Mouse (Mus musculus): Measurements from ENCODE around the gene Gm28047.
"Not testable (repeated sequence)": the region's sequence is repeated elsewhere in the genome, so short reads cannot be mapped to it uniquely, and the experiment has no call there.

The Gm28047 gene

DNA sequence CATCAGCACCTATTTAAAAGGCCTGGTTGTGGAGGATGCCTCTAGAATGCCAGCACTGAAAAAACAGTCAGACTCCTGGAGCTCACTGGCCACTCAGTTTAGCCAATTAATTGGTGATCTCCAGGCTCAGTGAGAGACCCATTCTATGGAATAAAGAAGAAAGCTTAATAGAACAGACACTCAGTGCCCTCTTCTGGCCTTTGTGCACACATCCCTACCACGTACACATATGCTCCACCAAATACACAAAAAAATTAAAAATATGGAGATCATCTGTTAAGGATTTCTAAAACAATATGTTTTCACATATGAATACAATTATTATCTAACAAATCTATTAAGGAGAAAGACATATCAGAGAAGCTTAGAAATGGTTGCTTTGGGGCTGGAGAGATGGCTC lies 4.1 kb downstream of the Gm28047 start:
- DNase-seq (ENCODE audit: extremely low read depth, low read depth): no peak

DNA sequence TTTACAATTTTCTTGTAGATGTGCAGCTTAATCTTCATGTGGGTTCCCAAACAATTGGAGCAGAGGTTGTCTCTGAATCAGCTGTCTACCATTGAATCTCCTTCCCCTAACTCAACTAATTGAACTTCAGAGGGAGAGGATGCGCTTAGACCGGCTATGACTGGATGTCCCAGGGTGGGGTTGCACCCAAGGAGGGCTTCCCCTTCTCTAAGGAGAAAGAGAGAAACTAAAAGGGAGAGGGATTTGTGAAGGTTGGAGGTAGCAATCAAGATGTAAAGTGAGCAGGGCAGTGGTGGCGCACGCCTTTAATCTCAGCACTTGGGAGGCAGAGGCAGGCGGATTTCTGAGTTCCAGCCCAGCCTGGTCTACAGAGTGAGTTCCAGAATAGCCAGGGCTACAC lies 5.4 kb downstream of the Gm28047 start:
- DNase-seq (ENCODE audit: extremely low read depth, low read depth): no peak

DNA sequence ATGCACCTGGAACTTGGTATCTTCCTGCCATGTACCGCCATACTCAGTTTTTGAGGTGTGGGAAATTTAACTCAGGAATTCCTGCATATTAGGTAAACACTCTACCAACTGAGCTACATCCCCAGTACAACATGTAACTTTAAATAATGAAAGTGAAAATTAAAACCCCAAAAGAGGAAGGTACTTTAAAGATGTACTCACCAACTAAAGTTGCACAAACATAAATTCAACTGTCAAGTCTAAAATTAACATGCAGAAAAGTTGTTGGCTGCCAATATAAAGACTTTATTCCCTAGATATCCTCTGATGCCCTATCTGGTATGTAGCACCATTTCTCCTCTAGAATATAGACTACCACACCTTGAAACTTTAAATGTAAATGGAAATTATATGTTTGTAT lies 7.2 kb downstream of the Gm28047 start:
- DNase-seq (ENCODE audit: extremely low read depth, low read depth): peak; percentile 38

DNA sequence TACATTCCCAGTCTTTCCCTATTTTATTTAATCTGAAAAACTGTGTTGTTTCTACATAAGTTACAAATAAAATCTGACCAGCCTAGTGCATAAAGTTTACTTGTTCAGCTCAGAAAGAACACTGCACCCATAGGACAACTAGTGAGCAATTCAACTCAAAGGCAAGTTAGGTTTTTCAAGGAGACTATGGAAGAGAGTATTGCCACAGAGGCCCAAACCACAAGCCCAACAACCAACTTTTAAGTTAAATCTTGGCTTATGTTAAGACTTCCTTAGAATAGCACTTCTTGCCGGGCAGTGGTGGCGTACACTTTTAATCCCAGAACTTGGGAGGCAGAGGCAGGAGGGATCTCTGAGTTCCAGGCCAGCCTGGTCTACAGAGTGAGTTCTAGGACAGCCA lies 8.7 kb downstream of the Gm28047 start:
- DNase-seq (ENCODE audit: extremely low read depth, low read depth): no peak

DNA sequence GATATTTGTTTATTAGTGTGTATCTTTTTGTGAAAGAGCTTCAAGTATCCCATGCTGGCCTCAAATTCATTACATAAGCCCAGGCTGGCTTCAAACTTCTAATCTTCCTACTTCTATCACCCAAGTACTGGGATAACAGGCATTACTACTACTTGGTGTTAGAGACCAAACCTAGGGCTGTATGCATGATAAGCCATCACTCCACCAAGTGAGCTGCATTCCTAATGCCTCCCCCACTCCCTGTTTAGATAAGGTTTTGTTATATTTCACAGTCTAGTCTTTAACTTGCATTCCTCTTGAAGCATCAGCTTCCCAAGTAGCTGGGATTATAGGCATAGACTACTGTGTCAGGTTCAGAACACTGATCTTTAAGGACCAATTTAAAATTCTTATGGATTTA lies 10.6 kb downstream of the Gm28047 start:
- DNase-seq (ENCODE audit: extremely low read depth, low read depth): no peak

DNA sequence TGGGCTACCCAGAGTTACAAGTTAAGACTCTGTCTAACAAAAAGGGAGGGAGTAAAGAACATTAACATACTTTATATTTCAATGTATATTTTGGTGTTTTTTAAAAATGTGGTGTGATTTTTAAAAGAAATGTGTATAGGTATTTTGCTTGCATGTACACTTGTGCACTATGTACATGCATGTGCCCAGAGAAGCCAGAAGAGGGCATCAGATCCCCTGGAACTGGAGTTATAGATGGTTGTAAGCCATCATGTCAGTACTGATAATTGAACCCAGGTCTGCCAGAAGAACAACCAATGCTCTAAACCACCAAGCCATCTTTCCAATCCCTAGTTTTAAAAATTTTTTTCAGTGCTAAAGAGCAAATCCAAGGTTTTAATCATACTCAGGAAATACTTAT lies 11.9 kb downstream of the Gm28047 start:
- DNase-seq (ENCODE audit: extremely low read depth, low read depth): no peak

DNA sequence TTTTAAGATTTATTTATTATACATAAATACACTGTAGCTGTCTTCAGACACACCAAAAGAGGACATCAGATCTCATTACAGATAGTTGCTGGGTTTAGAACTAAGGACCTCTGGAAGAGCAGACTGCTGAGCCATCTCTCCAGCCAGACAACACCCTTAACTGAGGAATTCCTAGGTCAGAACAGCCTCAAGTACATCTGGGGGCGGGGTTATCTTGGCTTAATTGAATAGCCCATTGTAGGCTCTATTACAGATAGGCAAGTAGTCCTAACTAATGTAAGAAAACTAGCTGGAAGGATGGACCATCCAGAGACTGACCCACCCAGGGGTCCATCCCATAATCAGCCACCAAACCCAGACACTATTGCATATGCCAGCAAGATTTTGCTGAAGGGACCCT lies 16.3 kb downstream of the Gm28047 start:
- DNase-seq (ENCODE audit: extremely low read depth, low read depth): not testable (repeated sequence)

DNA sequence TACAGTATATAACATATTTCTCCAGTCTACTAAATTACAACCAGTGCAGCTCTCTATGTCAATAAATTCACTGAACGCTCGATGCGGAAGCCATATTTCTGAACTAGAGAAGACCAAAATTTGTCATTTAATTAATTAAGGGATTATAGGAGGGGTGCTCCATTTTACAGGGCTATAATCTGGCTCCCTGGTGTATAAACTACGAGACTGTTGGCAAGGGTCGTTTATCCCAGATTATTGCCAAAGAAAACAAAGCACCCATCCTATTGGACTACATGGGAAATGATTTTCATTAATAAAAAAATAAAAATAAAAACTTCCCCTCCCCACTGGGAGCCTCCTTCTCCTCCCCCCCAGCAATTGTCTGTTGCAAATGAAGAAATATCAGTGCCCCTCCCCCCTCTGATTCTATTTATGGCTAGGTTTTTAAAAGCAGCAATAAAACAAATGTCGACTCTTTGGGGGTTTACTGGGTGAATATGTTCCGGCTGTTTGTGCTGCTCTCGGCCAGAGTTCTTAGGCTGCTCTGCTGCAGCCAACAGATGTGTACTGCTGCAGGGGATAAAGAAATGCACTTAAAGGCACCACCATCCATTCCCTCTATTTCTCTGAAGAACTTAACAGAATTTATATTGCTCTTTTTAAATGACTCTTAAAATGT lies 30.7 kb downstream of the Gm28047 start:
- DNase-seq (ENCODE audit: extremely low read depth, low read depth): no peak

DNA sequence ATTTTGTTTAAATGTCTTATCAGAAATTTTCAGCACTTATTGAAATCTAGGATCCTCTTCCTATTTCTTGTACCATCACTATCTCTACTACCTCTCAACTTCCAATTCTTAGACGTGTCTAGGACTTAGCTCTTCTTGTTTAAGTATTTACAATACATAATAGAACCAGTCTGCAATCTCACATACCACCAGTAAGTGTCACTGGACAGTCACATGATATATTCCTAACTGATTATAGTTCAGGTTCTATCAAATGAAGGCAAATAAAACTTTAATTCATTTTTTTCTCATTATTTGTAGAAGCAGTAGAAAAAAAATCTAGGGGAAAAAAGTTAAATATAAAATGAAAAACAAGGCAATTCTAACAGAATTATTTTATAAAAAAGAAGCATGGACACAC lies 32.2 kb downstream of the Gm28047 start:
- no peak for DNase-seq (ENCODE audit: extremely low read depth, low read depth)

DNA sequence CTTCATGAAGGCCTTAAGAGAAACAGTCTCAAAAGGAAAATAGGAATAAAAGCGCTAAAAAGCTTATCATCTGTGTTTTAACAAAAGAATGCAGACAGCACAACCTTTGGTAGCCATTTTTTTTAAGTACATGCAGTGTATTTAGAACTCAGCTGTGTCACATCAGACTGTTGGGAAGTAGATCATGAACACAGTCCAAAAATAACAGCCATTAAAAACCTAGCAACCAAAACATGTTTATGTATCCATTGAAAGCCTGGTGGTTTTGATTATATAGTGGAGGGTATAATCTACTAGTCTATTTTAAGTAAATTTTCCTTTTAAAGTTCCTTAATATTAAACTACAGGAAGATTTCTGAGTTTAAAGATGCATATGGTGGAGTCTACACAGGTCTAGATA lies 34.3 kb downstream of the Gm28047 start:
- DNase-seq (ENCODE audit: extremely low read depth, low read depth): no peak

DNA sequence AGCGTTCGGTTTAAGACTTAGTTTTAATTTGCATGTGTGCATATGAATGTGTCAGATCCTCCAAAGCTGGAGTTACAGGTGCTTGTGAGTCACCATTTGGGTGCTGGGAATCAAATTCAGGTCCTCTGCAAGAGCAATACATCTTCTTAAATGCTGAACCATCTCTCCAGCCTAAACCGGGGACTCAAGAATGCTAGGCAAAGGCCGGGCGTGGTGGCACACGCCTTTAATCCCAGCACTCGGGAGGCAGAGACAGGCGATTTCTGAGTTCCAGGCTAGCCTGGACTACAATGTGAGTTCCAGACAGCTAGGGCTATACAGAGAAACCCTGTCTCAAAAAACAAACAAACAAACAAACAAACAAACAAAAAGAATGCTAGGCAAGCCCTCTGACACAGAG lies 35.0 kb downstream of the Gm28047 start:
- DNase-seq (ENCODE audit: extremely low read depth, low read depth): no peak

DNA sequence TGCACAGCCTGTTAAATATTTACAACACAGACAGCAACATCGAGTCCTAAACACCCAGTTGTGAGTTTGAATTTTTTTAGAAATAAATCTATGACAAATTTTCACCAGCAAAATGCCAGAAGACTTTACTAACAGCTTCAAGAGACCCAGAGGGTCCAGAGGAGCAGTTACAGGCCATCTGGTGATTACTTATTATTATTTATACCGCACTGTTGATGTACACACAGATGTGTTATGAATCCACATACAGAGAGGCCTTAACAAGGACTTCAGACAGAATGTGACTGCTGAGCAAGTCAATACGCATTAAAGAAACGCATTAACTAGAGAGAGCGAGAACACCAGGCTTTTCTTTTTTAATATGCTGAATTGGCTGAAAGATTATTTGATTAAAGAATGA lies 39.4 kb downstream of the Gm28047 start:
- no peak for DNase-seq (ENCODE audit: extremely low read depth, low read depth)

DNA sequence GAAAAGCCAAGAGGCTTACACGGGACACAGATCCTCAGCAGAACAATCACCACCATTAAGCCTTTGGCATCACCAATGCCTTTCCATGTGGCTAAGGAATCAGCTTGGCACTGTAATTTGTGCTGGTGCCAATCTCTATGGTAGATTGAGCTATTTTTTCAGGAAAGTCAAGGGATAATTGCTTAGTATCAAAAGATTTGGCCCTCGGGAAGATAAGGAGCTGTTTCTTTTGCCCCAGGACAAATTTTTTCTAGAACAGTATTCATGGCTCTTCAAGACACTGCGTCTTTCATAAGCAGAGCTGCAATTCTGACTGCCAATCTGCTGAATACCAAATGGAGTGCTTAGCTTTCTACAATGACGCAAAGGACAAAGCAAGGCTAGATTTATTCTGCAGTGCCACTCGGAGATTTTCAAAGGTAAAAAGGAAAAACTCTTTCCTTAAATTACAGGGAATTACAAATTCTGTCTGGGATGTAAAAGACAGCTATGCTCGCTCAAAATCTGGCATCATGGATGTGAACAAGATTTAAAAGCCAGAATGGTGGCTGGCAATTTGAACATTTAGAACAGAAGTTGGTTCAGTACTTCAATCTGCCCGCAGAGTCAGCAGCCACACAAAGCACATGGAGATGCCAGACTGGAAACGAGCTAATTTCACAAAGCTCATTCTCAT lies 41.0 kb downstream of the Gm28047 start:
- no peak for DNase-seq (ENCODE audit: extremely low read depth, low read depth)

DNA sequence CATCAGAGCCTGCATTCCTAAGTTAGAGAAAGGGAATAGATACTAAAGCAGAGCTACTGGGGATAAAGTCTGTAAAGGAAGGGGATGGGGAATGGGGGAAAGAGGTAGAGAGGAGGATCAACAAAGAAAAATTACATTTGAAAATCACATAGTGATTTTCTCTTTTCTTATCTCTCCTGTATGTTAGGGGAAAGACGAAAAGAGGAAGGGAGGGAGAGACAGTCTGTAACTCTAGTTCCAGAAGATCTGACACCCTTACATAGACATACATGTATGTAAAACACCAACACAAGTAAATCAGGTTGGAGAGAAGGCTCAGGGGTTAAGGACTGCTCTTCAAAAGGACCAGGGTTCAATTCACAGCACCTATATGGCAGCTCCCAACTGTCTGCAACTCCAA lies 43.7 kb downstream of the Gm28047 start:
- peak; percentile 18 for DNase-seq (ENCODE audit: extremely low read depth, low read depth)

DNA sequence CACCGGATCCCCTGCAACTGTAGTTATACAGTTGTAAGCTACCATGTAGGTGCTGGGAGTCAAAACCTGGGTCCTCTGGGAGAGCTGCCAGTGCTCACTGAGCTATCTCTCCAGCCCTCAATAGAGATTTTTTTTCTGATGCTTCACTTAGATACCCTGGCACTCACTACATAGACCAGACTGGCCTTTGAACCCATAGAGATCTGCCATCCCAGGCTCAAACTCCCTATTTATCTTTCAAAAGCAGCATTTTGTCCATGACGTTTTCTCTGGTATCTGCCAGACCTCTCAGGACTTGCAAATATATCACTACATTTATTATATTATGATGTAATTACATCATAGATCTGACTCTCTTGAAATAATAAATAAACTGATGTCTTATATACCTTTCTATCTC lies 46.5 kb downstream of the Gm28047 start:
- DNase-seq (ENCODE audit: extremely low read depth, low read depth): no peak

DNA sequence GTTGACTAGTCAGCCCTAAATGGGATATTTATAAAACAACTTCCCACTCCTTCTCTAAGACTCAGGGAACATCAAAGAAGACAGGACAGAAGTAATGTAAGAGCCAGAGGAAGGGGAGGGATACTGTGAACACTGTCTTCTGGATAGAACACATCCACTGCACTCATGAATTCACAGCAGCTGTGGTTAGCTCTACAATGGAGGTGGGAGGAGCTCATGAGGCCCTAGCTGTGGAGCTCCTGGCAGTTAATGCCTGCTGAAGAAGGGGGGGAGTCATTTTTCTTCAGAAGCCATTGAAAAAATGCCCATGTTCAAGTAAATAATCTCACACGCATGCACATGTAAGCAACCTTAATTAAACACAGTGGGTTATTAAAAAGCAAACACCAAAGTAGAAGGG lies 47.9 kb downstream of the Gm28047 start:
- DNase-seq (ENCODE audit: extremely low read depth, low read depth): no peak

DNA sequence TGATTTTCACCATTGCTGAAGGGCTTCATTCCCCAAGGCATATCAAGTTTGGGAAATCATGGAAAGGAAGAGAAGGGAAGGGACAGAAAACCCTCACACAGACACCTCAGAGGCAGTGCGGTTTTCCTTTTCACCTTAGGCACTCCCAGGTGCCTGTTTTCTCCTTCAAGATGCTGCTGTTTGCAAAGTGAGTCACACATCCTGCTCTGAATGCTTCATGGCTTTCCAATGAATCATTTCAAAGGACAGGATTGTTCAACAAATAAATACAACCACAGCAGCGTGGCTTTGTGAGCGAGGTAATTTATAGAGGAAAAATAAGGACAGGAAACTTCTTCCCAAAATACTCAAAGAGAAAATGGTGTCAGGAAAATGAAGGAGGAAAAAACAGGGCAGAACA lies 52.8 kb downstream of the Gm28047 start:
- DNase-seq (ENCODE audit: extremely low read depth, low read depth): no peak

DNA sequence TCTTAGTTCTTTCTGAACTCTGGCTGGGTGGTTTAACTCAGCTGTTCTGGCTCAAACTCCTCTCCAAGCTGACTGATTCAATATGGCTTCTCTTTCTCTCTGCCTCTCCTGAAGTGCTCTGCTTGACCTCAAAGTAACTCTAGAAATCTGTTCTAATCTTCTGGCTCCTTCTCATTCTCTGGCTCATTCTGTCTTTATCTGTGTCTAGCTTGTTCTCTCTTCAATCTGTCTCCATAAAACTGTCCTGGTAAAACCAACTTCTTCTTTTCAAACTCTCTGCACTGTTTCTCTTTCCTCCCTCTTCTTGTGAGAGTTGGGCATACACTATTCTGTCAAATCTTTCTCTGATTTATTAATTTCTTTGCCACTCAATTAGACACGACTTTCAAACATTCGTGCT lies 57.0 kb downstream of the Gm28047 start:
- DNase-seq (ENCODE audit: extremely low read depth, low read depth): peak; percentile 19

DNA sequence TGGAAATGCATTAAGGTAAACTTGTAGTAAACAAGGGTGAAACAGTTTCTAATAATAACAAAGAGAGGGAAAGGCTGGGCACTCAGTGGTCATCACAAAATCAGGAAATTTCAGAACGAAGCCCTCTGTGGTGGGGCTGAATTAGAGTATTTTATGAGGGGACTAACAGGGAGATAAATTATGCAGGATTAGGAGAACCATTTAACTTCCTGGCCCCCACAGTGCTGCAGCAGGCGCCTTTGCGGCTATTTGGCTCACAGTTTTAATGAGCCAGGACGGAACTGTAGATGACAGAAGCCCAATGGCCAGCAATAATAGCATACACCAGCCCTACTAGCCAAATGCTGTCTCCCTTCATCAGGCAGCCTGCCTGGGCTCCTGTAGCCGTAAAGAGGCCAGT lies 61.2 kb downstream of the Gm28047 start:
- no peak for DNase-seq (ENCODE audit: extremely low read depth, low read depth)

DNA sequence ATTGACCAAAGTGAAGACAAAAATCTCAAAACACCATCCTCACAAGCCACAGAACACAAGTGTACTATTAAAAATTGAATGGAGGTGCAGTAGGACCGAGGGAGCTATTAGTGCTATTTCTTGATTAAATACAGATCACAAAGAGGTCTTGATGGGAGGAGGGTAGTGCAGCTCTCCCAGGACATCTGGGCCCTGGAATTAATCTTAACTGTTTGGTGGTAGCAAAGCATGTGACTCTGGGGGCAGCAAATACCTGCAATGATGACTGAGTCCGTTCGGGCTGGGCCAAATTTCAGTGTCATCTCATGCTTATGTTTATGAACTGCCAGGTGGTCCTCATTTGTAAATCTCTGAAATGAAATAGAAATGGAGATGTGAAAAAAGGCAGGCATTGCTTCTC lies 61.8 kb downstream of the Gm28047 start:
- no peak for DNase-seq (ENCODE audit: extremely low read depth, low read depth)

DNA sequence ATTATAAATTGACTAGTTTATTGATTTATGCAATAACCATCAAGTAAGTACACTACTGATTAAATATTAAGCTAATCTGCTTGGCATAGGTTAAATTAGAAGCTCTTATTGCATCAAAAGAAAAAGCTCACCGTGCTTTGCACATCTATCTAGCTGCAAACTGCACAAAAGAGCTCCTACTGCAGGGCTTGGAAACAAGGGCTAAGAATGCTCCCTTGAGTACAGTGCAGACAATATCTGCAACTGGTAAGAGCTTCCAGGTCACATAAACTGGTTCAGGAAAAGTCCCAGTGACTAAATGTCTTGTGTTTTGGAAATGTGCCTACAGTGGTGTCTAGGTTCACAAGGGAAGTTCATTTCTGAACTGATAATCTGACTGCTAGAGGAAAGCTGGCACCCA lies 62.4 kb downstream of the Gm28047 start:
- DNase-seq (ENCODE audit: extremely low read depth, low read depth): no peak

DNA sequence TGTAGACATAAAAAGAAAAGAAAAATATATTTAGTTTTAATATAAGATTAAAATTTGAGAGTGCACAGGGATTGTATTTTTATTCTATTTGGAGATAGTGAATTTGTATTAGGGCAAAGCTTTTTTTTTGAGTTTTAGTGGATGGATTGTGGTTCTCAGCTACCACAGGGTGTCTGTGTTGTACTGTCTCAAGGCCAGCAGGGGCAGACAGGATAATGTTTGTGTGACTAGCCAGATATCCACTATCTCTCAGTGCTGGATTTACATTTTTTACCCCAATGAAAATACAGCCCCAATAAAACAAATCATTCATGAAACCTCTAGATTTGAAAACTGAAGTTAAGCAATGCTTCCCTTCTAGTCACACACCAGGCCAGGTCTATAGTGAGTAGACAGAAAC lies 67.3 kb downstream of the Gm28047 start:
- no peak for DNase-seq (ENCODE audit: extremely low read depth, low read depth)

DNA sequence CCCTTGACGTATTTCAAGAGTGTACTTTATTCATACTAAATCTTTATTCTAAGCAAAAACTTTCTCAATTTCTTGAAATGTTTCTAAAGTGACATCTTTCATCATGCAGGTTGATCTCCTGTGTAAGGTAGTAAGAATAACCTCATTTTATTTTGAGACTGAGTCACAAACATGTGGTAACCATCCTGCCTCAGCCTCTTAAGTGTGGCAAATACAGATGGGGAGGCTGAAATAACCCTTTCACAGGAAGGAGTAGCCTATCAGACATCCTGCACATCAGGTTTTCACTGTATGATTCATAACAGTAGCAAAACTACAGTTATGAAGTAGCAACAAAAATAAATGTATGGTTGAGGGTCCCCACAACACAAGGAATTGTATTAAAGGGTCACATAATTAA lies 69.3 kb downstream of the Gm28047 start:
- no peak for DNase-seq (ENCODE audit: extremely low read depth, low read depth)

DNA sequence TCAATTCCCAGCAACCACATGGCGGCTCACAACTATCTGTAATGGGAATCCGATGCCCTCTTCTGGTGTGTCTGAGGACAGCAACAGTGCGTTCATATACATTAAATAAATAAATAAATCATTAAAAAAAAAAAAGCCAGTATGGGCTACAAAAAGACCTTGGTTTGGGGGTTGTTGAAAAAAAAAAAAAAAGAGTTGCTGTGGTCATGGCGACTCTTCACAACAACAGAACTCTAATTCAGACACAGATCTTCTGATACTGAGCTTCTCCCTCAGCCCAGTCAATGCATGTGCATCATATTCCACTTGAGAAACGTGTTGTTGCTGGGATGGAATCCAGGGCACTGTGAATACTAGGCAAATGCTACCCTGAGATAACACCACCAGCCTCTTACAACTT lies 72.3 kb downstream of the Gm28047 start:
- DNase-seq (ENCODE audit: extremely low read depth, low read depth): no peak
